Comparison of ENCODE assay signal across 10 mouse cellular contexts in the genomic region with DNA sequence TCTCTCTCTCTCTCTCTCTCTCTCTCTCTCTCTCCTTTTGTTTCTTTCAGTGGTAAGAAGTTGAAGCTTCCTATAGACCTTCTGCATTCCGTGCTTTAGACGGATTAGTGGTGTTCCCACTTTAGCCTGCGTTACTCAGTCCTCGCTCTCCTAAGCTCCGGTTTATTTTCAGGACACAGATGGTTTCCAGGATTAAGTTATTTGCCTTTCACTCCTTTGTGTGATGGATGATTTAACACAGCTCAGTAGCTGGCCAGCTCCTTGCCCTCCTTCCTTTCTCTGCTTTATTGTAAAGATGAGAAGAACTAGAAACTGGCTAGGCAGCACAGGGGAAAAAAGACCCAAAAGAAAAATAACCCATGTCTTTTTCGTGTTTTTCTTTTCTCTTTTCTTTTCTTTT. TPM values are rescaled to one million over a fixed set of nuclear protein-coding genes. Genes with fewer than 3 reads are reported as not detected.
A peak's percentile ranks its signal among the peaks of the same experiment; 100 is the strongest.
DNase-seq lines count a peak whose midpoint lies in the region; ATAC-seq and TF ChIP-seq lines count a peak whose summit lies in the region.
"Had no signal": no experiment of that assay in that cellular context is flagged by ENCODE, and none has a peak within 500 bp of the region (broad histone marks: within the 10 kb centered on the region; RNA-seq: fewer than 3 reads in every experiment).

No protein-coding gene starts in this region.

- no peaks in the 10 kb centered on the region for H3K36me3 ChIP-seq in kidney, embryonic 16.5 days (ENCODE audit: insufficient read depth, low read length)
- H3K36me3 ChIP-seq in intestine, embryonic 15.5 days = no peaks in the 10 kb centered on the region
- H3K36me3 ChIP-seq in neural tube, embryonic 13.5 days = no peaks in the 10 kb centered on the region

- H3K4me2 ChIP-seq in kidney, embryonic 16.5 days (replicated peaks; ENCODE audit: low read depth, low read length) = peak overlapping the region; percentile 53
- peak overlapping the region; percentile 61 for H3K4me2 ChIP-seq in intestine, embryonic 15.5 days (replicated peaks)
- H3K4me2 ChIP-seq in neural tube, embryonic 13.5 days = peak overlapping the region; percentile 50

- TF ChIP-seq CTCF in embryonic fibroblast, embryonic 13.5 days (IDR thresholded peaks at IDR 0.05; ENCODE audit: borderline replicate concordance, insufficient read depth, low read length) = no peak

- peaks cover 40% of the 10 kb centered on the region for H3K4me1 ChIP-seq in kidney, embryonic 16.5 days (ENCODE audit: insufficient read depth, low read length)
- H3K4me1 ChIP-seq in embryonic fibroblast, embryonic 13.5 days (ENCODE audit: control insufficient read depth, insufficient read depth, low read length) = peaks cover 16% of the 10 kb centered on the region
- H3K4me1 ChIP-seq in intestine, embryonic 15.5 days (replicated peaks) = peaks cover 13% of the 10 kb centered on the region
- peaks cover 34% of the 10 kb centered on the region for H3K4me1 ChIP-seq in neural tube, embryonic 13.5 days (replicated peaks)

- H3K27ac ChIP-seq in kidney, embryonic 16.5 days (ENCODE audit: low read length) = no peak overlapping the region
- peak overlapping the region; percentile 94 for H3K27ac ChIP-seq in embryonic fibroblast, embryonic 13.5 days (ENCODE audit: insufficient read depth, low read length)
- H3K27ac ChIP-seq in intestine, embryonic 15.5 days = peak overlapping the region; percentile 67; the same call in 1 of the 2 replicates
- no peak overlapping the region for H3K27ac ChIP-seq in neural tube, embryonic 13.5 days (replicated peaks)

- H3K4me3 ChIP-seq in kidney, embryonic 16.5 days (ENCODE audit: low read length) = peak overlapping the region; percentile 28; the same call in 1 of the 2 replicates
- peak overlapping the region; percentile 15; the same call in 1 of the 2 replicates for H3K4me3 ChIP-seq in embryonic fibroblast, embryonic 13.5 days (ENCODE audit: insufficient read depth, low read length)
- H3K4me3 ChIP-seq in intestine, embryonic 15.5 days (replicated peaks) = peak overlapping the region; percentile 19; the same call in 1 of the 2 replicates
- H3K4me3 ChIP-seq in neural tube, embryonic 13.5 days = no peak overlapping the region

- H3K9me3 ChIP-seq in kidney, embryonic 16.5 days (ENCODE audit: low read length) = no peaks in the 10 kb centered on the region
- no peaks in the 10 kb centered on the region for H3K9me3 ChIP-seq in intestine, embryonic 15.5 days
- no peaks in the 10 kb centered on the region for H3K9me3 ChIP-seq in neural tube, embryonic 13.5 days

- H3K9ac ChIP-seq in kidney, embryonic 16.5 days (replicated peaks; ENCODE audit: low read length) = no peak overlapping the region
- H3K9ac ChIP-seq in intestine, embryonic 15.5 days = no peak overlapping the region
- H3K9ac ChIP-seq in neural tube, embryonic 13.5 days = 0 out of 2 replicates have a peak overlapping the region, but pooled peaks have one; percentile 45

- WGBS in kidney, embryonic 16.5 days = 7% methylated on average over 6 of the region's 6 CpGs
- 13% methylated on average over 6 of the region's 6 CpGs for WGBS in intestine, embryonic 15.5 days
- WGBS in neural tube, embryonic 13.5 days = 18% methylated on average over 6 of the region's 6 CpGs

- H3K27me3 ChIP-seq in kidney, embryonic 16.5 days (ENCODE audit: insufficient read depth, low read length) = no peaks in the 10 kb centered on the region
- H3K27me3 ChIP-seq in intestine, embryonic 15.5 days (replicated peaks) = no peaks in the 10 kb centered on the region
- no peaks in the 10 kb centered on the region for H3K27me3 ChIP-seq in neural tube, embryonic 13.5 days

- no peak for DNase-seq in kidney, postnatal 14 days
- no peak for DNase-seq in Muller cell, postnatal 12 days (ENCODE audit: inconsistent ontology term)
- no peak for DNase-seq in left cerebral cortex, adult 8-10 months (ENCODE audit: low spot score in 2 of 2)
- DNase-seq in yolk sac, embryonic 10.5 days (ENCODE audit: low spot score) = no peak
- DNase-seq: cerebellum, adult 18-20 months; kidney, adult 11 months had no signal

- no peak for ATAC-seq in kidney, embryonic 16.5 days (ENCODE audit: low FRiP score, low TSS enrichment)
- no peak for ATAC-seq in intestine, embryonic 15.5 days
- peak; percentile 50; the same call in 1 of the 2 replicates for ATAC-seq in neural tube, embryonic 13.5 days (ENCODE audit: low read depth)

- TF ChIP-seq POLR2A in embryonic fibroblast, embryonic 13.5 days (IDR thresholded peaks at IDR 0.05; ENCODE audit: low read depth, low read length) = 0 out of 2 replicates have a peak, but pooled peaks have one; percentile 15

RNA-seq across cellular contexts. Expression of a gene that starts 23.8 kb away (rescaled TPM):
- polyA plus RNA-seq in kidney, embryonic 16.5 days (2015; fragmentation: Nextera tagmentation; extraction: Ambion mirVana) = 11.1 and 11.6 TPM in 2 replicates
- polyA plus RNA-seq in embryonic fibroblast, embryonic 13.5 days (2011; ENCODE audit: insufficient read length, low read depth, missing spikeins) = 11.9 and 17.7 TPM in 2 replicates
- polyA plus RNA-seq in intestine, embryonic 15.5 days (2015; fragmentation: Nextera tagmentation; extraction: Ambion mirVana) = 15.3 and 15.5 TPM in 2 replicates
- 0.11 TPM in 1 of 2 replicates, not detected in the other for polyA plus RNA-seq in neural tube, embryonic 13.5 days (2015; fragmentation: Nextera tagmentation; extraction: Ambion mirVana)
- total RNA-seq in left cerebral cortex, adult 8-10 months (2022) = under 1 TPM; 0.13 to 0.44 (median 0.26) TPM

Comparison
In these comparisons a context has a peak if more than half of its experiments do, and no peak if none do; other contexts are left out.
1. H3K27ac ChIP-seq: peak in embryonic fibroblast, embryonic 13.5 days (single experiment) and intestine, embryonic 15.5 days (single experiment); none in kidney, embryonic 16.5 days (single experiment) and neural tube, embryonic 13.5 days (single experiment).
2. RNA of a gene that starts 23.8 kb away (polyA plus RNA-seq): 15.3 to 15.5 TPM in intestine, embryonic 15.5 days, 11.9 to 17.7 TPM in embryonic fibroblast, embryonic 13.5 days and 11.1 to 11.6 TPM in kidney, embryonic 16.5 days; 0.11 TPM in neural tube, embryonic 13.5 days; every median in the first group is over 10 times any median in the second.
3. Peak in every context shown above with its lines, with median percentiles within 50 percentile points of each other: H3K4me2 ChIP-seq.